Mouse (Mus musculus) neural tube, embryonic 14.5 days (tissue): Measurements from ENCODE around the gene Ror2. TPM values are rescaled to one million over a fixed set of nuclear protein-coding genes. Genes with fewer than 3 reads are reported as not detected.

Experiments used
- ATAC-seq: fragments of 200-750 bp; cut with Nextera tagmentation; 2 replicates; pipeline ENCODE4 v1.8.0; 2017; ENCODE audit warnings: low read depth, mild to moderate bottlenecking, moderate TSS enrichment, moderate library complexity
- H3K27ac ChIP-seq: fragments of 300-500 bp; sonication (generic); 2 replicates; pipeline ENCODE4 v1.5.1; 2014; ENCODE audit warnings: low read depth, mild to moderate bottlenecking, control low read depth, low read length, moderate library complexity, mixed read lengths
- H3K27me3 ChIP-seq: fragments of 300-500 bp; sonication (generic); 2 replicates; pipeline ENCODE4 v1.6.1; 2014; ENCODE audit warnings: low read length; ENCODE audit not compliant: control insufficient read depth, insufficient read depth
- H3K36me3 ChIP-seq: fragments of 300-500 bp; sonication (generic); 2 replicates; pipeline ENCODE4 v1.6.1; 2014; ENCODE audit warnings: low read length, mixed read lengths; ENCODE audit not compliant: control insufficient read depth, insufficient read depth
- H3K4me1 ChIP-seq: fragments of 300-500 bp; sonication (generic); 2 replicates; pipeline ENCODE4 v1.6.1; 2014; ENCODE audit warnings: low read length; ENCODE audit not compliant: control insufficient read depth, insufficient read depth
- H3K4me2 ChIP-seq: fragments of 300-500 bp; sonication (generic); 2 replicates; pipeline ENCODE4 v1.6.1; 2014; ENCODE audit warnings: mild to moderate bottlenecking, low read depth, low read length, control low read depth
- H3K4me3 ChIP-seq: fragments of 300-500 bp; sonication (generic); 2 replicates; pipeline ENCODE4 v1.5.1; 2014; ENCODE audit warnings: low read depth, low read length, control low read depth, mixed read lengths
- H3K9ac ChIP-seq: fragments of 300-500 bp; sonication (generic); replicated peaks from 2 replicates; pipeline ENCODE4 v1.6.1; 2014; ENCODE audit warnings: low read depth, mild to moderate bottlenecking, control low read depth, low read length, mixed read lengths
- H3K9me3 ChIP-seq: fragments of 300-500 bp; sonication (generic); 2 replicates; pipeline ENCODE4 v1.6.1; 2016; ENCODE audit warnings: low read length; ENCODE audit not compliant: control insufficient read depth
- WGBS: fragments of 180-500 bp; shearing (Covaris S2); extraction: QIAGEN DNeasy Blood & Tissue Kit; methylation state at CpG from one replicate; pipeline ENCODE4 v1.1.7; 2014; 5-methylcytosine and 5-hydroxymethylcytosine counted together
- polyA plus RNA-seq: library from polyadenylated mRNA; unstranded; fragments of >200 nt; fragmentation: Nextera tagmentation; extraction: Ambion mirVana; gene quantifications from 2 replicates; pipeline ENCODE4 v1.2.1, GENCODE M21; 2014

Gene Ror2
- polyA plus RNA-seq, 1 experiment from 2014 or later = 1.1 TPM

DNA sequence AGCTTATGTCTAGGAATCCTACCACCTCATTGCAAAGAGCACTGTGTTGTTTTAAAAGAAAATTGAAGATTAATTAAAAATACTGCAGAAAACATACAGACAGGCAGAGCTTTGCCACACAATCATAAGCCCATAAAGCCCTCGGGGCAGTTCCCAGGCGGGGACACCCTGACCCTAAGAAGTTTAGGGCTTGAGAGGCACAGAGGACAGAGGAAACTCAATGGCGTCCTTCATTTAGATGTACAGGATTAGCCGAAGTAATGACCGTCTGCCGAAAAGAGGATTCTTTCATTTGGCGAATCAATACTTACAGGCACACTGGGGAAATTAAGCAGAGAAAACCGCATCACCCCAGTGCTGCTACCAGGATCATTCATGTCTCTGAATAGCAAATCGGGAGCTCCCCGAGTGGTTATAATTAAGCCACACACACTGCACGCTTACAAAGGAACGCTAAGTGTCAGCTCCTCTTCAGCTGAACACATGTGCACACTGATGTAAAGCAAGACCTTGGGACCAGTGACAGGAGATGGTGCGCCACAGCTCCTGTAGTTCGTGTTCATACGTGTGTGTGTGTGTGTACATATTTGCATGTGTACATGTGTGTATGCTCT, 208.1 kb downstream of the Ror2 start:
- peak; percentile 76 for ATAC-seq
- H3K4me1 ChIP-seq = peaks cover 5% of the 10 kb centered on the region; the same call in 1 of the 2 replicates
- peak overlapping the region; percentile 20; the same call in 1 of the 2 replicates for H3K4me2 ChIP-seq
- H3K4me3 ChIP-seq = no peak overlapping the region
- no peaks in the 10 kb centered on the region for H3K36me3 ChIP-seq
- 46% methylated on average over 15 of the region's 15 CpGs for WGBS
- H3K27me3 ChIP-seq = no peaks in the 10 kb centered on the region
- H3K27ac ChIP-seq = peak overlapping the region; percentile 69
- H3K9ac ChIP-seq = no peak overlapping the region; the same call in 1 of the 2 replicates
- no peaks in the 10 kb centered on the region for H3K9me3 ChIP-seq

DNA sequence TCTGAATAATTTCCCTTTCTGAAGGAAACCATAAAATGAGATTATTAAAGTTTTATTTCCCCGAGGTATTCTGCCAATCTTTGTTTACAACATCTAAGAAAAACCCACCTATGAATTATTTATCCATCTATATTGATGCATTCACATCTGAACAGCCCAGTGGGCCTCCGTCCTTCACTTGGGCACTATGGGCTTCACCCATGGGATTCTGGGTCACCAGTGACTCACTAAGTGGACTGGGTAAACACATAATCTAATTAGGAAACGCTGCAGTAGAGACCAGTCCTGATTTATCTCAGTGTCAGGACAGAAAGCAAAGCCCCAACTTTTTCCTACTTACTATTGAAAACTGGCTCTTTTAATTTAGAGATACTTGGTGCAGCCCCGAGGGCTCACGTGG, 210.9 kb downstream of the Ror2 start:
- no peak for ATAC-seq
- Histone ChIP-seq H3K4me3 (no peak overlapping the region), H3K9ac (no peak overlapping the region), H3K4me2 (no peak overlapping the region), H3K4me1 (peaks cover 5% of the 10 kb centered on the region; the same call in 1 of the 2 replicates), H3K9me3 (no peaks in the 10 kb centered on the region), H3K27me3 (no peaks in the 10 kb centered on the region), H3K27ac (no peak overlapping the region), H3K36me3 (no peaks in the 10 kb centered on the region)
- 59% methylated on average over 5 of the region's 5 CpGs for WGBS

- Histone ChIP-seq H3K27me3 (no peaks in the 10 kb centered on the region), H3K9me3 (no peaks in the 10 kb centered on the region), H3K36me3 (no peaks in the 10 kb centered on the region), H3K9ac (no peak overlapping the region), H3K4me1 (no peaks in the 10 kb centered on the region), H3K4me2 (no peak overlapping the region), H3K4me3 (no peak overlapping the region), H3K27ac (no peak overlapping the region)
- no peak for ATAC-seq
- 79% methylated on average over 22 of the region's 22 CpGs for WGBS
Measured at GRCm38 (mm10) chr13:53069076-53069690, 216.7 kb downstream of the Ror2 start.

GRCm38 (mm10) chr13:53068461-53068860, 217.5 kb downstream of the Ror2 start:
- Histone ChIP-seq H3K4me2 (no peak overlapping the region), H3K9ac (no peak overlapping the region), H3K27me3 (no peaks in the 10 kb centered on the region), H3K27ac (no peak overlapping the region), H3K4me3 (no peak overlapping the region), H3K9me3 (no peaks in the 10 kb centered on the region), H3K4me1 (no peaks in the 10 kb centered on the region), H3K36me3 (no peaks in the 10 kb centered on the region)
- WGBS = 50% methylated on average over 8 of the region's 8 CpGs
- ATAC-seq = no peak

DNA sequence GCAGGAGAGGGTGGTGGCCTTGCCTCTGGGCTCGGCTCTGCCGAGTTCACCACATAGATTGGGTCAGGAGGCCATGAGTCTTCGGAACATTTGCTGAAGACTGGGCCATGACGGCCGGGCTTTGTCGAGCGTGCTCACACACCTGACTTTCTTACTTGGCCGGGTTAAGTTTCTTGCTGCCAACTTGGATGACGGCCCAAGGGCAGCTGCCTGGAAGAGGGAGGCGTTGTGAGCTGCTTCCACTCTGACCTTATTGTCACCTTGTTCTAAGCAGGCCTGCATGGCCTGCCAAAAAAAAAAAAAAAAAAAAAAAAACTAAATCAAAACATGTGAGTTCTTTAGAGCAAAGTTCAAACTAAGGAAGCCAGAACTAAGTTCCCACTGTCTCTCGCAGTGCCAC, 218.0 kb downstream of the Ror2 start:
- 75% methylated on average over 11 of the region's 11 CpGs for WGBS

DNA sequence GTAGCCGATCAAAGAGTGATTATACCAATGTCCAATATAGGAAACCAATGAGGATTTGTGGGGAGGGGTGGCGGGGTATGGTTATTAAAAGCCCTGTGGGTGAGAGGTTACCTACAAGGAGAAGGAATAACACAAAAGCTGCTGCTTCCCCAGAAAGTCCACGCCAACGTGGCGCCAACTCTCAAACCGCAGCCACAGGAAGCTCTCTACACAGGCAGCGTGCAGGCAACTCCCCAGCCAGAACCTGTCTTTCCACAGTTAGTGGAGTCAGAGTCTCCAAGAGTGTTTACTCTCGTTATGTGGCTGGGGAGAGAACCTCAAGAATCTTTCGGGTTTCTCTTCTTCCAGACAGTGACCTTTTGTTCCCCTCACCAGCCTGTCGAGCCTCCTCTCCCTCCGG, 220.8 kb downstream of the Ror2 start:
- Histone ChIP-seq H3K27me3 (no peaks in the 10 kb centered on the region), H3K36me3 (no peaks in the 10 kb centered on the region), H3K4me1 (no peaks in the 10 kb centered on the region), H3K4me3 (no peak overlapping the region), H3K27ac (no peak overlapping the region), H3K9ac (no peak overlapping the region), H3K9me3 (no peaks in the 10 kb centered on the region), H3K4me2 (no peak overlapping the region)
- 86% methylated on average over 11 of the region's 11 CpGs for WGBS
- ATAC-seq = no peak

More for the DNA sequence above, 218.0 kb downstream of the Ror2 start:
- ATAC-seq = no peak
- Histone ChIP-seq H3K4me2 (no peak overlapping the region), H3K9me3 (no peaks in the 10 kb centered on the region), H3K4me3 (no peak overlapping the region), H3K27me3 (no peaks in the 10 kb centered on the region), H3K27ac (no peak overlapping the region), H3K4me1 (no peaks in the 10 kb centered on the region), H3K9ac (no peak overlapping the region), H3K36me3 (no peaks in the 10 kb centered on the region)

- Histone ChIP-seq H3K27ac (no peak overlapping the region), H3K4me2 (no peak overlapping the region), H3K4me1 (no peaks in the 10 kb centered on the region), H3K9ac (no peak overlapping the region), H3K27me3 (no peaks in the 10 kb centered on the region), H3K4me3 (no peak overlapping the region), H3K36me3 (no peaks in the 10 kb centered on the region), H3K9me3 (no peaks in the 10 kb centered on the region)
- WGBS = 71% methylated on average over 1 of the region's 1 CpGs
- no peak for ATAC-seq
Measured at GRCm38 (mm10) chr13:53064681-53065080, 221.2 kb downstream of the Ror2 start.

Other genes starting within 250 kb of the Ror2 start
- gene Sptlc1, start 91.3 kb upstream of the Ror2 start, polyA plus RNA-seq = 30.8 and 34.2 TPM in 2 replicates
- 0.44 and 0.76 TPM in 2 replicates for gene Msx2, start 186.9 kb upstream of the Ror2 start, polyA plus RNA-seq